Mouse (Mus musculus) adrenal gland, adult 2 months (tissue): ENCODE data around the gene Olfr281. TPM values are rescaled to one million over a fixed set of nuclear protein-coding genes. Genes with fewer than 3 reads are reported as not detected.
"Not testable (repeated sequence)": the region's sequence is repeated elsewhere in the genome, so short reads cannot be mapped to it uniquely, and the experiment has no call there.

Source experiments
- DNase-seq: peaks from one replicate; pipeline ENCODE4 v3.0.0; 2021
- long read RNA-seq: library from polyadenylated mRNA; stranded (forward); transcript quantifications from one replicate; pipeline ENCODE4 v2.0.0, GENCODE M21; 2021
- polyA plus RNA-seq: library from polyadenylated mRNA; depleted of rRNA; stranded (reverse); fragments of >200 nt; gene quantifications from 2 replicates; pipeline ENCODE4 v1.2.3, GENCODE M21; 2012; rRNA removed
- total RNA-seq, 2 experiments: library from RNA; stranded (reverse); gene quantifications; 2 replicates each; pipeline ENCODE4 v1.2.3; 2021

Olfr281 gene
- total RNA-seq (not detected), polyA plus RNA-seq (not detected in 2 replicates)
- long read RNA-seq: 0 reads

DNA sequence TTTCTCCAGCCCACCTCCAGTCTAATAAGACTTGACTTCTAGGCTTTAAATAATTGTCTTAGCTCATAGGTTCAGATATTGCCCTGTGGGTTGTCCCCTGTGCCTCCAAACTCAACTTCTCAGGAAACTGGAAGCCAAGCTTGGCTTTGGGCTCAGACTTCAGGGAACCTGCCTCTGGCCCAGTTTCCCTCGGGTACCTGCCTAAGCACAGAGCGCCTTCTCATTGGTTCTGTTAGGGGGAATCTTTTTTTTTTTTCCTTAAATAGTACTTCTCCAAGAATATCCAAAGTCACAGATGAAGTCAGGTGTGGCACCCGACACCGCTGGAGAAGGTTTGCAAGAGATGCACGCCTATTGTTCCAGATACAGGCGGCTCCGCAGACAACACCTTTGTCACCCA lies at the start of gene Olfr281:
Gene Olfr281 (plus strand): TSS at position 301 of the 400 bp plus-strand sequence.
- no peak for DNase-seq

DNA sequence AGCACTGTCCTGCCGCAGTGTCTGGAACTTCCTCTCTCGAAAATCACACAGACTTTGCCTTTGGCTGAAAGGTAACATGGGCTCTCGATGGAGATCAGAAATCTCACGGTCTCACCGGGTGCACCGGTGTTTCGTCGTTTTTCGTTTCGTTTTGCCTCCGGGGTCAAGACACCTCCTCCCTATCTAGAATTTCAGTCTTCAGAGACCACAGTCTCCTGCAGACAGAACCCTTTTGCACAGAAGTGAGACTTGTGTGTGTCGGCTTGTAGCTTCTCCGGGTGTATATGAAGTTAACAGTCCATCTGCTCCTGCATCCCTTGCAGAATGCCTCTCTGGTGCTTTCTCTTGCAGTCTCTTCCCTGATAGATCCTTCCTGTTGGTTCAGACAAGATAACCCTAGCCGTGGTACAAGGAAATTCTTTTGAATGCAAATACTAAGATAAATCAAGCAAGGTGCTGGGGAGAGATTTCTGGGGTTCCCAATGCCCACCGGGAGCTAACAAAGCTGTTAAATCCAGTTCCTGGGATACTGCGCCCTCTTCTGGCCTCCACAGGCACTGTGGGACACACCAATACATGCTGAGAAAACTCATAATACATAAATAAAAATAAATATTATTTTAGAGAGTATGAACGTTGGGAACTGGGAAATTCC lies 43.9 kb upstream of the Olfr281 start:
- DNase-seq: peak; percentile 11

DNA sequence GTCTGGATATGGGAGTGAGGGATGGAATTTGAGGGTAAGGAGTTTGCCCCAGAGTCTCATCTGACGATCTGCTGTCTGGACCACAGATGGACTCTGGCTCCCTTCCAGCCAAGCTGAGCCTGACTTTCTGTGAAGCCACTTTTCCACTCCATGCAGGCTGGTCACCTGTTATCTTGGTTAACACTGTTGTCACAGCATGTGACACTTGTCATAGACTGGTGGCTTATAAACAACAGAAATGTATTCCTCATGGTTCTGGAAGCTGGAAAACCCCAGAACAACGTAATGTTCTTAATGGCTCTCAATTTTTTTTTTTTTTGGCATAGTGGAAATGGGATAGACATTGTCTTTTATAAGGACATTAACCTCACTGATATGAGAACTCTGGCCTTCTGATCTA lies 42.8 kb upstream of the Olfr281 start:
- no peak for DNase-seq

- DNase-seq: no peak
Observed at GRCm38 (mm10) chr15:98410249-98410648, 42.1 kb upstream of the Olfr281 start.

- no peak for DNase-seq
Observed at GRCm38 (mm10) chr15:98415996-98416395, 36.4 kb upstream of the Olfr281 start.

DNA sequence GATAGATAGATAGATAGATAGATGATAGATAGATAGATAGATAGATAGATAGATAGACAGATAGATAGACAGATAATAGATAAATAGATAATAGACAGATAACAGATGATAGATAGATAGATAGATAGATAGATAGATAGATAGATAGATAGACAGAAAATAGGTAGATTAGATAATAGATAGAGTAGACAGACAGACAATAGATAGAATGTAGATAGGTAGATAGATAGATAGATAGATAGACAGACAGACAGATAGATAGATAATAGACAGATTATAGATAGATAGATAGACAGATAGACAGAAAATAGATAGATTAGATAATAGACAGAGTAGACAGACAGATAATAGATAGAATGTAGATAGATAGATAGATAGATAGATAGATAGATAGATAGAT lies 35.6 kb upstream of the Olfr281 start:
- not testable (repeated sequence) for DNase-seq

GRCm38 (mm10) chr15:98417285-98417684 lies 35.1 kb upstream of the Olfr281 start:
- DNase-seq: not testable (repeated sequence)

DNA sequence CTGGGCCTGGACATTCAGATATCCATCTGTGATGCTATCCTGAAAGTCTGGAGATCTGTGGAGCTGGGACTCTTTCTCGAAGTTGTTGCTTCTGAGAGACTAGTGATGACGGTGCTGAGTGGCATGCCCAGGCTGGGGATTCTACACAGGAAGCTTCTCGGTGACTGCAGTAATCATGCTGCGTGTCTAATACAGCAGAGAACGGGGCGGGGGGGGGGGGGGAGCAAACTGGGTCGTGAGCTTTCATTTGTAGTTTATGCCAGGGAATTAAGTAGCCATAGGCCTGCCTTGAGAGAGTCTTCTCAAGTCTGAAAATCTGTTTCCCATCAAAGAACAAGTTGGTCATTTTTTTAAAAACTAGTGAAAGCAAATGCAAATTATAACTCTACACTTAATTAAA lies 34.3 kb upstream of the Olfr281 start:
- DNase-seq: no peak

GRCm38 (mm10) chr15:98420897-98421296 lies 31.5 kb upstream of the Olfr281 start:
- no peak for DNase-seq

- no peak for DNase-seq
Observed at GRCm38 (mm10) chr15:98424326-98424725, 28.1 kb upstream of the Olfr281 start.

DNA sequence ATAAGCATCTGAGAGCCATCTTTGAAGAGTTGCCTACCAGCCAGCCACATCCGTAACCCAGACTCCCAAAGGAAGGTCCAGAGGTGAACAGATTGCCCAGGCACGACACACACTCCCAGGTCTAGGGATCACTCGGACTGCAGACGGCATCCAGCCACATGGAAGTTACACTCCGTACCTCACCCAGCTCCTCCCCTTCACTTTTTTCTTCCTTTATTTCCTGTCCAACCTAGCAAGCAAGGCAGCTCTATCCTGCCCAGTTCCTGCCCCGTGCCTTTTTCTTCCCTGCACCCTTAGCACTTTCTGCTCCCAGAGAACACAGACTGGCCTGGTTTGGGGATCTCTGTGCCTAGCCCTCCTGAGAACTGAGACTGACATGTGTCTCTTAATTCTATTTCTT lies 27.6 kb upstream of the Olfr281 start:
- no peak for DNase-seq

- no peak for DNase-seq
Observed at GRCm38 (mm10) chr15:98425188-98425587, 27.2 kb upstream of the Olfr281 start.

DNA sequence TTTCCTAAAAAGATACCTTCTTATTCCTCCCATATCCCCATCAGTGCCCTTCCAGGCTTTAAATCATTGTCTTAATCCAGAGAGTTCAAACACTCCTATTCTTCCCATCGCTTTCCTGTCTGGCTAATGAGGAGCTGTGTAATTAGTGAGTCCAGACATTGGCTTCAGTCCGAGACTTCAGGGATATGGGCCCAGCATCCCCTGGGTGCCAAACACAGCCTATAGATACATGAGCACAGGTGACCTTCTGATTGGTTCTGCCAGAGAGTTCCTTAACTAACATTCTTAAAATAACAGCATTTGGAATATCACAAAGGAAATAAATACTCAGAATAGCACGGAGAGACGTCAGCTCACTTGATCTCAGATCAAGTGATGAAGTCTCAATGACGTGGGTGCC lies 21.5 kb upstream of the Olfr281 start, which contains the start of gene Olfr282:
Gene Olfr282 (plus strand): TSS at position 301 of the 400 bp plus-strand sequence.
- DNase-seq: not testable (repeated sequence)

GRCm38 (mm10) chr15:98444561-98444960 lies 7.8 kb upstream of the Olfr281 start:
- peak; percentile 42 for DNase-seq

GRCm38 (mm10) chr15:98448521-98448920 lies 3.9 kb upstream of the Olfr281 start:
- DNase-seq: no peak

GRCm38 (mm10) chr15:98469596-98469995 lies 17.2 kb downstream of the Olfr281 start, which contains the start of gene OR5BS1P:
Gene OR5BS1P, plus strand, starts transcription at chr15:98469896.
- DNase-seq: no peak

DNA sequence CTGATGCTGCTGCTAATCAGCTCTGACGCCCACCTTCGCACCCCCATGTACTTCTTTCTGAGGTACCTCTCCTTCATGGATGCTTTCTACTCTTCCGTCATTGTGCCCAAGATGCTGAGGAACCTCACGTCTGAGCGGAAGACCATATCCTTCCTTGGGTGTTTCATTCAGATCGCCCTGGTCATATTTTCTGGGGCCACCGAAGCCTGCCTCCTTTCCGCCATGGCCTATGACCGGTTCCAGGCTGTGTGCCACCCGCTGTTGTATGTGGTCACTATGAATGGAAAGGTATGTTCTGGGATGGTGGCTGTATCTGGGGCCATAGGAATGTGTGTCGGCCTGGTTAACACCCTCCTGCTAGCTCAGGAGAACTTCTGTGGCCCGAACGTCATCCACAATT lies 19.2 kb downstream of the Olfr281 start:
- no peak for DNase-seq

DNA sequence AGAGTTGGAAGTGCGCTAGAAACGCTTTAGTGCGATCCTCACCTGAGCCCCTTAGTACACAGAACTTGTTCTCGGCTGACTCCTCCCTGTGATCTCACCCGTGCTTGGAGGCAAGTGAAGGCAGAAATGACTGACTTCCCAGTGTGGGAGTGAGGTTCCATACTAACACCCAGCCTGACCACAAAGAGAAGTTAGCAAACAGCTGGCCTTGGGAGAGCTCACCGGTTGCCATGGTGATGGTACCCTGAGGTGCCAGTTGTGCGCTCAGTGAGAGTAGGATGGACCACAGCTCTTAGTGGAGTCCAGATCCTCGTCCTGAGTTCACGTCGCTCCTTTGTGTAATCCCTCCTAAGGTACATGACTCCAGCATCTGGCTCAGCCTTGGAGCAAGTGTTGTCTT lies 22.6 kb downstream of the Olfr281 start:
- DNase-seq: no peak

- peak; percentile 42 for DNase-seq
Observed at GRCm38 (mm10) chr15:98475382-98475781, 23.0 kb downstream of the Olfr281 start.

- DNase-seq: no peak
Observed at GRCm38 (mm10) chr15:98476281-98476680, 23.9 kb downstream of the Olfr281 start.

DNA sequence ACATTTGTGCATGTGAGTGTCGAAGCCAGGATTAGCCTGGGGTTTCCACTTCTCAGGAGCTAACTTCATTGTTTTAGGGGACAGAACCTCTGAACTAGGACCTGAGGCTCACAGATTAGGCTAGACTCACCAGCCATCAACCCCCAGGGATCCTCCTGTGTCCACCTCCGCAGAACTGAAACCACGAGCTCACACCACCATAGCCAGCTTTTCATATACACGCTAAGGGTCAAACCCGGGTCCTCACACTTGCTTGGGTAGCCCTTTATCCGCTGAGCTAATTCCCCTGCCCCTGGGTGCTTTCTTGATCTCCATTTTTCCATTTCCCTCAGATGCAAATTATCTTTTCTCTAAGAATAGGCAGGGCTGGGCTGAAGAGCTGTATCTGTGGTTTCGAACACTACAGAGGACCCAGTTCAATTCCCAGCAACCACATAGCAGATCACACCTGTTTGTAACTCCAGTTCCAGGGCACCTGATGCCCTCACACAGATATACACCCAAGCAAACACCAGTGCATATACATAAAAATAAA lies 27.2 kb downstream of the Olfr281 start:
- no peak for DNase-seq

DNA sequence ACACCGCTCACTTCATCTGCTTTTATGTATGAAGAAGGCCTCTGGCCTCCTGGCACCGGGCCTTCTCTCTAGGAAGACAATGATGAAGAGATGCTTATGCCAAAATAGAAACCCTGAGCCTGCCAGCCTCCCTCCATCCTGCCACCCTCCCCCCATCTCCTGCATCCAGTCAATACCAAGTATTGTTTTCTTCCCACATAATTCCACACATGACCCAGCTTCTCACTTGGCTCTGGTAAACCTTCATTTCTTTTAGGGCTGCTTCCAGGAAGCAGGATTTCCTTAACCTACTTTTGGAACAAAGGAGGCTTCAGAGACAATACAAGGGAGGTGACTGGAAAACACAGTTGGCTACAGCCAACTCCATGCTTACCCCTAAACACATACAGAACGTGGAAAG lies 30.3 kb downstream of the Olfr281 start, which contains the start of gene Lalba:
Gene Lalba (minus strand): TSS at position 21 of the 400 bp plus-strand sequence.
- DNase-seq: no peak
